Mouse (Mus musculus): ENCODE measurements around the gene Fmn2. TPM values are rescaled to one million over a fixed set of nuclear protein-coding genes. Genes with fewer than 3 reads are reported as not detected.

Fmn2 gene
- polyA plus RNA-seq, 1 experiment, result not detected

DNA sequence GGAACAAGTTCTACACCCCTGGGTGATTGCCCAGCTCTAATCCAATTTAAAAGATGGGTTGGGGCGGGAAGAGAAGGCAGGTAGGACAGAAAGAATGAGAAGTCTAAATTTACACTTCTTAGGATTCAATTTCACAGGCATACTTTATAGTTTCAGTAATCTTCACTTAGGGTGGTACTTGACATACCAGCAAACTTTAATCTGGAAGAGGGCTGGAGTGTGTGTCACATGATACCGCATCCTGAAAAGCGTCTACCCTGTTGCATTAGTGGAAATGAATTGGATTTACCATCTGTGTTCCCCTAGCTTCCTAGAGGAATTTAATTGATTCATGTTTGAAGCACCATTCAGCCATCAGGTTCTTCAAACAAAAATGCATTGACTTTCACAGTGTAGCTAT, 174.6 kb downstream of the Fmn2 start:
- TF ChIP-seq CTCF (IDR thresholded peaks at IDR 0.05; ENCODE audit: control insufficient read depth, insufficient read depth, insufficient read length), result no peak
- no peak for TF ChIP-seq MAX (IDR thresholded peaks at IDR 0.05)
- TF ChIP-seq CEBPB (IDR thresholded peaks at IDR 0.05; ENCODE audit: low read depth), result no peak
- no peak for TF ChIP-seq MYOD1 (IDR thresholded peaks at IDR 0.05; ENCODE audit: control insufficient read depth, insufficient read length, low read depth)

DNA sequence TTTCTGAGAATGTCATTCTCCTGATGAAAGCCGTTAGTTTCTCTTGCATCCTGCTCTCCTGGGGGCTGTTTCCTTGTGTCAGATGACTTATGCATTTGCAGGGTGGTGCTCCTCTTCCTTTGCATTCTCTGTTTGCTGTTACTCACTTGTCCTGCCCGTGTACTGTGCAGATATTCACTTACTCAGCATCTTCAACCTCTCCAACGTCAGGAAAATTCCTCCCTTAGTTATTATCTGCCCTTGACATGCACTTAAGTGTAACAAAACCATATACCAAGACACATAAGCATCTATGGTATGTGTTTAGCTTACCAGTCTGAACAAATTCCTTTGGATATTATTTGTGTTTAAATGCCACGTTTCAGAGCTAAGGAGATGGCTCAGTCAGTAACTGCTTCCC, 175.6 kb downstream of the Fmn2 start:
- H3K27me3 ChIP-seq (ENCODE audit: control insufficient read depth, insufficient read depth, insufficient read length), result no peaks in the 10 kb centered on the region
- no peaks in the 10 kb centered on the region for H3K79me3 ChIP-seq (ENCODE audit: low read depth)
- H3ac ChIP-seq (ENCODE audit: control insufficient read depth, insufficient read length, low read depth), result no peak overlapping the region
- no peak for TF ChIP-seq CEBPB (IDR thresholded peaks at IDR 0.05; ENCODE audit: low read depth)
- TF ChIP-seq MYOD1 (IDR thresholded peaks at IDR 0.05; ENCODE audit: control insufficient read depth, insufficient read length, low read depth), result no peak
- TF ChIP-seq MAX (IDR thresholded peaks at IDR 0.05), result no peak
- no peak for TF ChIP-seq USF1 (IDR thresholded peaks at IDR 0.05; ENCODE audit: low read depth)
- no peak for TF ChIP-seq CTCF (IDR thresholded peaks at IDR 0.05; ENCODE audit: control insufficient read depth, insufficient read depth, insufficient read length)
- TF ChIP-seq MYOG (IDR thresholded peaks at IDR 0.05; ENCODE audit: control insufficient read depth, extremely low read depth, insufficient read length), result no peak
- no peaks in the 10 kb centered on the region for H3K79me2 ChIP-seq (ENCODE audit: control insufficient read depth, insufficient read depth)
- no peaks in the 10 kb centered on the region for H3K36me3 ChIP-seq (ENCODE audit: control insufficient read depth, insufficient read depth)
- no peak overlapping the region for H3K4me3 ChIP-seq (ENCODE audit: insufficient read depth, poor library complexity, severe bottlenecking)

More for the DNA sequence above, 174.6 kb downstream of the Fmn2 start:
- Histone ChIP-seq H3K79me3 (ENCODE audit: low read depth) (no peaks in the 10 kb centered on the region), H3K79me2 (ENCODE audit: control insufficient read depth, insufficient read depth) (no peaks in the 10 kb centered on the region), H3K36me3 (ENCODE audit: control insufficient read depth, insufficient read depth) (no peaks in the 10 kb centered on the region), H3ac (ENCODE audit: control insufficient read depth, insufficient read length, low read depth) (no peak overlapping the region), H3K27me3 (ENCODE audit: control insufficient read depth, insufficient read depth, insufficient read length) (no peaks in the 10 kb centered on the region), H3K4me3 (ENCODE audit: insufficient read depth, poor library complexity, severe bottlenecking) (no peak overlapping the region)

- H3K4me3 ChIP-seq (ENCODE audit: insufficient read depth, poor library complexity, severe bottlenecking), result no peak overlapping the region
- H3K27me3 ChIP-seq (ENCODE audit: control insufficient read depth, insufficient read depth, insufficient read length), result no peaks in the 10 kb centered on the region
- no peak for TF ChIP-seq MYOG (IDR thresholded peaks at IDR 0.05; ENCODE audit: control insufficient read depth, extremely low read depth, insufficient read length)
- no peak for TF ChIP-seq CTCF (IDR thresholded peaks at IDR 0.05; ENCODE audit: control insufficient read depth, insufficient read depth, insufficient read length)
- TF ChIP-seq CEBPB (IDR thresholded peaks at IDR 0.05; ENCODE audit: low read depth), result no peak
- TF ChIP-seq MYOD1 (IDR thresholded peaks at IDR 0.05; ENCODE audit: control insufficient read depth, insufficient read length, low read depth), result no peak
- TF ChIP-seq FOSL1 (IDR thresholded peaks at IDR 0.05; ENCODE audit: insufficient read depth, low read length, poor library complexity, severe bottlenecking), result no peak
- no peak for TF ChIP-seq MAX (IDR thresholded peaks at IDR 0.05)
- no peak for TF ChIP-seq USF1 (IDR thresholded peaks at IDR 0.05; ENCODE audit: low read depth)
- H3K79me2 ChIP-seq (ENCODE audit: control insufficient read depth, insufficient read depth), result no peaks in the 10 kb centered on the region
- H3ac ChIP-seq (ENCODE audit: control insufficient read depth, insufficient read length, low read depth), result no peak overlapping the region
- no peaks in the 10 kb centered on the region for H3K36me3 ChIP-seq (ENCODE audit: control insufficient read depth, insufficient read depth)
- no peaks in the 10 kb centered on the region for H3K79me3 ChIP-seq (ENCODE audit: low read depth)
These were observed 187.7 kb downstream of the Fmn2 start for GRCm38 (mm10) chr1:174689301-174689700.

DNA sequence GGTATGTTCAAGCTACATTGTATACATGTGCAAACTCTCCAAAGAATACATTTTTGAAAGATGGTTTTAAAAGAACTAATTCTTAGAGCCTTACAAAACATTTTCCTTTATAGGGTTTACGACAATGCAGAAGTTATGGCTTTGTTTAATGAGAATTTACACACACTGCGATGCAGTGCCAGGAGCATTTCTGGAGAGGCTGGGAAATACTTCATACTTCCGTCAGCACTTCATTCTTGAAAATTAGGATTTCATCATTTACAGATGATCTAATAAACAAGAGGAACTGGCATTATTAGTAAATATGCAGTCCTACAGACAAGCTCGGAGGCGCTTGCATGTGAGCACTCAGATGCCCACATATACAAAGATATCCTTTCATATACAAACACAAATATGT, 199.2 kb downstream of the Fmn2 start:
- H3K79me3 ChIP-seq (ENCODE audit: low read depth), result no peaks in the 10 kb centered on the region
- TF ChIP-seq MAX (IDR thresholded peaks at IDR 0.05) (no peak), FOSL1 (IDR thresholded peaks at IDR 0.05; ENCODE audit: insufficient read depth, low read length, poor library complexity, severe bottlenecking) (no peak)
- H3K4me3 ChIP-seq (ENCODE audit: insufficient read depth, poor library complexity, severe bottlenecking), result no peak overlapping the region
- no peak overlapping the region for H3ac ChIP-seq (ENCODE audit: control insufficient read depth, insufficient read length, low read depth)
- no peaks in the 10 kb centered on the region for H3K36me3 ChIP-seq (ENCODE audit: control insufficient read depth, insufficient read depth)
- H3K79me2 ChIP-seq (ENCODE audit: control insufficient read depth, insufficient read depth), result no peaks in the 10 kb centered on the region
- H3K27me3 ChIP-seq (ENCODE audit: control insufficient read depth, insufficient read depth, insufficient read length), result no peaks in the 10 kb centered on the region

- Histone ChIP-seq H3K79me3 (ENCODE audit: low read depth) (no peaks in the 10 kb centered on the region), H3K79me2 (ENCODE audit: control insufficient read depth, insufficient read depth) (no peaks in the 10 kb centered on the region), H3K4me3 (ENCODE audit: insufficient read depth, poor library complexity, severe bottlenecking) (no peak overlapping the region), H3K27me3 (ENCODE audit: control insufficient read depth, insufficient read depth, insufficient read length) (no peaks in the 10 kb centered on the region), H3K36me3 (ENCODE audit: control insufficient read depth, insufficient read depth) (no peaks in the 10 kb centered on the region), H3ac (ENCODE audit: control insufficient read depth, insufficient read length, low read depth) (no peak overlapping the region)
- no peak for TF ChIP-seq MYOG (IDR thresholded peaks at IDR 0.05; ENCODE audit: control insufficient read depth, extremely low read depth, insufficient read length)
- no peak for TF ChIP-seq CEBPB (IDR thresholded peaks at IDR 0.05; ENCODE audit: low read depth)
- no peak for TF ChIP-seq MAX (IDR thresholded peaks at IDR 0.05)
- TF ChIP-seq USF1 (IDR thresholded peaks at IDR 0.05; ENCODE audit: low read depth), result no peak
- TF ChIP-seq FOSL1 (IDR thresholded peaks at IDR 0.05; ENCODE audit: insufficient read depth, low read length, poor library complexity, severe bottlenecking), result no peak
- TF ChIP-seq MYOD1 (IDR thresholded peaks at IDR 0.05; ENCODE audit: control insufficient read depth, insufficient read length, low read depth), result no peak
- no peak for TF ChIP-seq CTCF (IDR thresholded peaks at IDR 0.05; ENCODE audit: control insufficient read depth, insufficient read depth, insufficient read length)
These were observed 200.2 kb downstream of the Fmn2 start for GRCm38 (mm10) chr1:174701835-174702234.

DNA sequence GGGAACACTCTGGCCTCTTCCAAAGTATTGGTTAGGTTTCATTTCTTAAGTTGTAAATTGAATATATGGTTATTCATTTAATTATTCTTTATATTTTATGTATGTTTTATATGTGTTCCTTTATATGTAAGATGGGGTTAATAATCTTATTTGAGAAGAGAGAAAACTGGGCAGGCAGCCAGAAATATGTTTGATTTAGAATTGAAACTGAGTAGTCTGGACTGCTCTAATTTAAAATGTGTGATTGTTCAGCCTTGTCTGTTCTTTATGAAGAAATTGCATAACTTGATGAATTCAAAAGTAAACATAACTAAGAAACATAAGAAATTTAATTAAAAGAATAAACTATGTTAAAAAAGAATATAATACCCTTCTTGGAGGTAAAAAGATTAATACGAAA, 202.3 kb downstream of the Fmn2 start:
- no peak for TF ChIP-seq CTCF (IDR thresholded peaks at IDR 0.05; ENCODE audit: control insufficient read depth, insufficient read depth, insufficient read length)
- no peak for TF ChIP-seq MYOD1 (IDR thresholded peaks at IDR 0.05; ENCODE audit: control insufficient read depth, insufficient read length, low read depth)
- no peak for TF ChIP-seq CEBPB (IDR thresholded peaks at IDR 0.05; ENCODE audit: low read depth)
- TF ChIP-seq FOSL1 (IDR thresholded peaks at IDR 0.05; ENCODE audit: insufficient read depth, low read length, poor library complexity, severe bottlenecking), result no peak
- TF ChIP-seq MYOG (IDR thresholded peaks at IDR 0.05; ENCODE audit: control insufficient read depth, extremely low read depth, insufficient read length), result no peak
- TF ChIP-seq USF1 (IDR thresholded peaks at IDR 0.05; ENCODE audit: low read depth), result no peak
- no peak for TF ChIP-seq MAX (IDR thresholded peaks at IDR 0.05)
- Histone ChIP-seq H3ac (ENCODE audit: control insufficient read depth, insufficient read length, low read depth) (no peak overlapping the region), H3K36me3 (ENCODE audit: control insufficient read depth, insufficient read depth) (no peaks in the 10 kb centered on the region), H3K27me3 (ENCODE audit: control insufficient read depth, insufficient read depth, insufficient read length) (no peaks in the 10 kb centered on the region), H3K4me3 (ENCODE audit: insufficient read depth, poor library complexity, severe bottlenecking) (no peak overlapping the region), H3K79me2 (ENCODE audit: control insufficient read depth, insufficient read depth) (no peaks in the 10 kb centered on the region), H3K79me3 (ENCODE audit: low read depth) (no peaks in the 10 kb centered on the region)
